Mouse (Mus musculus): ENCODE data around the gene Cacna1e. TPM values are rescaled to one million over a fixed set of nuclear protein-coding genes. Genes with fewer than 3 reads are reported as not detected.

The Cacna1e gene
- polyA plus RNA-seq, 2 experiments from 2014 or later, result 0.04 to 0.19 TPM

GRCm38 (mm10) chr1:154705882-154706565 lies 178.3 kb downstream of the Cacna1e start:
- no peak for ATAC-seq

- ATAC-seq, result no peak
Observed at GRCm38 (mm10) chr1:154704558-154705185, 179.6 kb downstream of the Cacna1e start.

DNA sequence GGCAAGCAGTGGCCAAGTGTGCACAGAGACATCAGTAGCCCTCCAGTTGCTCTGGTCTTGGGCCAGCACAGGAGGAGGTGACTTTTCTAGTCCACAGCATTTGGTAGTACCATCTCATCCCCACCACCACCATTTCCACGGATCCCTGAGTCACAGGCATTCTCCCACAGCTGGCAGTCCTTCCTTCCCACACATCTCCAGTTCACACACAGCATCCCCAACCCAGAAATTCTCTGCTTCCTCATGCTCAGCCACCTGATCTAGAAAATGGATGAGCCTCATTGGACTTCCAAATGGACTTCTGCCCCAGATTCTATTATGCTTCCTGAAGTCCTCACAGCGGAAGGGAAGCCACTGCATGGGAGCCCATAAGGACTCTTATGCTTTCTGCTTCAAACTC lies 181.7 kb downstream of the Cacna1e start:
- ATAC-seq, result no peak

DNA sequence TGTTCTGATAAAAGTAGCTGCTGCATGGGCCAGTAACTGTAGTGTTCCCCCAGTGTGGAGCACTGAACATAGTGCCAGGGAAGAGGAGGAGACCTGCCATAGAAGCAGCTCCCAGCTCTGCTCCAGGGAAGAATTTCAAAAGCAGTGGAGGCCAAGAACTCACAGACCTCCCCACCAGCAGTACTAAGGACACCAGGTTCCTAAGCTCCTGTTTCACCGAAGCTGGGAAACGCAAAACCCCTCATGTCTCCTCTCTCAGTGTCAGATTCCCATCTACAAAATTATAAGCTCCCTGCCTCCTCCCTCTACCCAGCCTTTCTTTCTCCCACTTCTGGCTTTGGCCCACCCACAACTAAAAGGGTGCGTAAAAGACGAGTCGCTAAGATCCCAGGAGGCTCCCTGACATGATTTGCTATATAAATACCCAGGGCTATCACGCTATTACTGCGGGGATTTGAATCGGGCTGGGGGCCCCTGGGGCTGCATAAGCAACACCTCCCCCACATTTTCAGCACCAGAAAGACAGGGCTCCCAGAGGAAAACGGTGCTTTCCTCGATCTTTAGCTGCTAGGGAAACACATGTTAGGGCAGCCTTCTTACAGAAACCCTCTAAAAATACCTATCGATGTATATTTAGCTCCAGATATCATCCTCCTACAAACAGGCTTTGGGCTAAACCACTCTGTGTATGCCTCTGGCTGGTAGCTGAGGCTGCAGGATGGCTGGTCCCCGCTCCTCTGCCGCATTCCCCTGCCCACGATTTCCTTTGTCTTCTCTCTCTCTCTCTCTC lies 195.2 kb downstream of the Cacna1e start:
- ATAC-seq, result no peak

DNA sequence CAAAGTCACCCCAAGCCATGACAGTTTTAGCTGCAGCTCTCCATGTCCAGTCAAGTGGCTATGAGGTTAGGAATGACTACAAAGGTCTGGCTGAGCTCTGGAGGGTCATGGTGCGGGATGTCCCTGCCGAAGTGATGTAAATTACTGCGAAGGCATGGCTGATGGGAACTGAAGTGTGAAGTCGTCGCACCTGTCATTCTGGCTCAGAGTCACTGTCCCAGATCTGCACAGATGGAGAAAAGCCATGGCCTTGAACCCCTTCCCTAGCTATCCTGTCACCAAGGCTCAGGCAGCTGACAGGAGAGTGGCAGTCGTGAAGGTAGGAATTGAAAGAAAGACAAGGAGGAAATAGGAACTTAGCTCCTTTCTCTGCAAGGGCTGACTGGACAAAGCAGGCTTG lies 197.4 kb downstream of the Cacna1e start:
- no peak for ATAC-seq

GRCm38 (mm10) chr1:154683477-154684106 lies 200.7 kb downstream of the Cacna1e start:
- ATAC-seq, result no peak

DNA sequence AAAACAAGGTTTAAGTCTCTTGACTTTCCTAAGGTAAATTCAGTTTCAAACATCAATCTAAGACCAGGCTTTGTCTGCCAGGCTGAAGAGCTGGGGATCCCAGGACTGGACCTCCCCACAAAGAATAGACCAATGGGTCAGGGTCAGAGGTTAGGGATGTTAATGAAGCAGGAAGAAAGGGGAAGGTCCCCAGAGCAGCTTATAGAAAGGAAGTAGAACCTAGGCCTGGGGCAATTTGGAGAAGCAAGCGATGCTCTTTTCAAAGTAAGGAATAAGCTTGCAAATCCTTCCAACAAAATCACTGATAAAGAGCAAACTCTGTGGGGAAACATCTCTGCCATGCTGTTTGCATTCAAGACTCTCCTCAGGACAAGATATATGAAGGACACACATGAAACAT lies 205.3 kb downstream of the Cacna1e start:
- no peak for ATAC-seq

DNA sequence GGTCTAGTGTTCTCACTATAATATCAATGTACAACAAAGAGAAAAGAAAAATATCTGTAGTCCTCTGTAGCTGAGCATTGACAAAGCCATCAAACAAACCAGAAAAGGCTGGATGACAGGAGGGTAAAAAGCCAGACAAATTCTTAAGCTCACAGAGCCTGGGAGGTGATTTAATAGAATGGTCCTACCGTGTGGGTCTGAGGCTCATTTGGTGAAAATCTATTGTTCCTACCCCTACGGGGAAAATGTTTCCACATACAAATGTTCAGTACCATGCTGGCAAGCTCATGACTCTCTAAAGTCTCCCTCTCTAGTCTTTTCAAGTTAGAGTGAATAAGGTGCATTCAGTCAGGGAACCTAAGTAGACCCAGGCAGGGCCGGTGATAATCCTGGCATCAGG lies 206.2 kb downstream of the Cacna1e start:
- no peak for ATAC-seq

DNA sequence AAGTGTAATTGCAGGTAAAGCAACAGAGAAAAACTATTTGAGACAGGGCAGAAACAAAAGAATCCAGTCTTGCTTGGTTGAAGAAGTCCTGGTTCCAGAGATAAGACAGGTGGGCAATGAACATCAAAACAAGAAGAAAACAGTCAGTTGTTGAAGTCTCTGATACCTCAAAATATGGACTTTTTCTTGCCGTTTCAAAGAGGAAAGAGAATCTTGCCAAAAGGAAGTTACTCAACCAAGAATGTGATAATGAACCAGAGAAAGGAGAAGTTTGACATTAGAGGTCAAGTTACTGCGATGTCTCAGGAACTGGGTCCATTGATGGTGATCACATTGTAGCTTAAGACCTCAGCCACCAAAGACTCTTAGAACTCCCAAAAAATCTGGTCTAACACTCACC lies 206.6 kb downstream of the Cacna1e start:
- ATAC-seq, result no peak

- no peak for ATAC-seq
Observed at GRCm38 (mm10) chr1:154663721-154664120, 220.6 kb downstream of the Cacna1e start.

GRCm38 (mm10) chr1:154661977-154662376 lies 222.3 kb downstream of the Cacna1e start:
- ATAC-seq, result no peak

DNA sequence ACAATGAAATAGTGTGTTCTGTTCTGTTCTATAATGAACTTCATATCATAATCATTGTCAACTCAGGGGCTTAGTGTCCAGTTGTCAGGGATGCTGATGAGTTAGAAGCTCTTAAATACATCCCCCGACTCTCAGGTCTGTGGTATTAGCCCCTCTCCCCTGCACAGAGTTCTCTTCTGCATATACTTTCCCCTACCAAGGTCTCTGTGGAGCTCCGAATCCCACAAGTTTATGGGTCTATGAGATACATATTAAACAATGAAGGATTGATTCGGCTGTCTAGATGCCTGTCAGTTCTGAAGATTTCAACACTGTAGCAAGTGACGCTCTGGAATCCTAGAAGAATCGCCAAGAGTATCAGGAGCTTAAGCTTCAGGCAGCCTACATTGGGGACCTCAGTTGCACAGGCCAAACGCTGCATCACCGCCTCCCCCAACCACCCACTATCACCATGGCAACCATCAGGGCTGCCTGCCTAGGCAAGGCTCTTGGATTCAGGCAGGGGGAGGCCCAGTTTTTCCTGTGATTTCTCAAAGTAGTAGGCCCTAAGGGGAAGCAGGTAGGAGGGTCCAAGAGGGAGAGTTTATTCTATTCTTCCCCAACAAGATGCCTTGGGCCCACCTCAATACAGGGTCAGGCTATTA lies 223.0 kb downstream of the Cacna1e start:
- no peak for ATAC-seq

DNA sequence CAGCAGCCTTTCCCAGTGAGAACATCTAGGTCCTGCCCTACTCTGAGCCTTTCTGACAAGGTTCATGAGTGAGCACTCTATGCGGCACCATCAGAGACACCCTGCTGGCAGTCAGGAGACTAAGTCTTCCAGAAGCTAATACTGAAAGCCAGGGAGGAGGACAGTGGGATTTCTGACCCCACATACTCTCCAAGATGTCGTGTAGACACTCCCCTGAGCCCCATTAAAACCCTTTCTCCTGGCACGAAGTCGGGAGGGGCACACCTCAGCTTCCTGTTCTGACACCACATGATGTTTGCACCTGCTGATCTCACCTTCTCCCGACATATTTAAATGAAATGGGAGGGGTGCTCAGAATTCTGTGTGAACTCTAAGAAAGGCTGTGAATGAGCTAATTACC lies 226.9 kb downstream of the Cacna1e start:
- ATAC-seq, result no peak

DNA sequence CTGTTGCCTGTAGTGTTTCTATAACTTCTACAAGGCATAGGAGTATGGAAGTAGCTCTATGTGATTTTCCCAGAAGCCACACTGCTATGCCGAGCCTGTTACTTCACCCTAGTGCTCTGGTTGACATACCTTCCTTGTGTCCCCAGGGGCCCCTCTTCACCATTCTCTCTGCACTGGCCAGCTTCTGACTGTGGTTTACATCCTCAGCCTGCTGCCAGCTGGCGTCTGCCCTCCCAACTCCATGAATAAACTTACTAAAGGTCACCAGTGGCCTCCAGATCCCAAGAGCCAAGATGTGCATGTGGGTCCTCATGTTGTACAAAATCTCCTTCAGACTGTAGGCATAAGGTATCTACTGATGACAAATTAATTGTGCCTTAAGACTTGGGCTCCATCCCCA lies 230.3 kb downstream of the Cacna1e start:
- ATAC-seq, result no peak

DNA sequence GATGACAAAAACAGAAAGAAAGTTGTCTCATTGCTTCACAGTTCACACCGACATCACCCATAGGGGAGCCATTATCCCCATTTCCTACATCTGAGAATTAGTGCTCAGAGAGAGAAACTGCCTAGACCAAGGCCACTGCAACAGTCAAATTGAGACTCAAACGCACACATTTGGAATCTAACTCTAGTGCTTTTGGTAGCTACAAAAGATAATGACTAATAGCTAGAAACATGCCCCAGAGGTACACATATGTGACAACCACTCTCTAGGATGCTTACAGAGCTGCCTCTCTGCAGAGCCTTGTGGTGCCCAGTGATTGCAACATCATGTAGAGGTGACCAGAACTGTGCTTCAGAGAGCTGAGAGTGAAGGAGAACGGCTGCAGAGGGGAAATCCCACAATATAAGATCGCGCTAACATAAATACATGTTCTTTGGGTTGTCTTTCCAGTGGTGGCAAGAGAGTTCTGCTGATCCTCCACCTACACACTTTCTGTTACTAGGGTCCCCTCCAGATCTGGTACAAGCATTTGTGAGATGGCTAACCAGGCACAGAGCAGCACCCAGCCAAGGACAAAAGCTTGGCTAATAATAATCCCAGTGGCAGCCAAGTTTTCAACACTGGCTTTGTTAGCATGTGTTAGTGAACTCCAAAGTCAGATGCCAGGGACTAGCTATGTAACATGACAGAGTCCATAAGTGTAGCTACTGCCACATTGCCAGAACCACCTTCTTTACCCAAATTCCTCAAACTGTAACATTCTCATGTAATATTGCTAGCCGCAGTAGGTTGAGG lies 237.9 kb downstream of the Cacna1e start:
- no peak for ATAC-seq

DNA sequence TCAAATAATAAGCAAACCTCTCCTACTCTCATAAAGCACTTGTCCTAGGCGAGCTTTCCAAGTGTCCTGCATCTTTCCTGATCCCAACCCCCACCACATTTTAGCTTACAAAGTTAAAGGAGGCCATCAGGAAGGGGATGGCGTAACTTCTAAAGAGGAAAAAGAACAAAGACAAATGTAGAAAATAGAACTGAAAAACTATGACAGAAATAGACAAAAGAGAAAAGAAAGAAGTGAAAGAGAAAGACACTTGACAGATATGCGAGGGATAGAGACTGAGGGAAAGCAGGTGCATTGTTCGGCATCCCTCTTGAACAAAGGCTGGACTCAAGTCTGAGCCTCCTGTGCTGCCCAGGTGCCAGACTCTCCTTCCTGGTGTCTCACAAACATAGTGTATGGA lies 246.5 kb downstream of the Cacna1e start:
- no peak for ATAC-seq

- no peak for ATAC-seq
Observed at GRCm38 (mm10) chr1:154635766-154636165, 248.5 kb downstream of the Cacna1e start.

DNA sequence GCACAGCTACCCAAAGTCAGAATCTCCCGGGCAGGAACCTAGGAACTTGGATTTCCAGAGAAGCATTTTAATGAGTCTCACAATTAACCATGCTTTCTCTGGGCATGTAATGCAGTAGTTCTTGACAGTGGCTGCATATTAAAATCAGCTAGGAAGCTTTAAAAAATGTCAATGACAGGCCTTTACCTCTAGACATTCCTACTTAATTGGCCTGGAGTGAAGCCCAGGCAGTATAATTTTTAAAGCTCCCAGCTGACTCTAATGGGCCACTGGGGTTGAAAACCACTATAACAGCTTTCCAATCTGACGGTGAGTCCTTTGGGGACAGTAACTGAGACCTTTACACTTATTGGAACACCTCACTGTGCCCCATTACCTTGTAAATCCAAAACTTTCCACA lies 251.4 kb downstream of the Cacna1e start:
- no peak for ATAC-seq

GRCm38 (mm10) chr1:154622666-154623653 lies 261.3 kb downstream of the Cacna1e start:
- no peak for ATAC-seq

GRCm38 (mm10) chr1:154617743-154618455 lies 266.4 kb downstream of the Cacna1e start:
- ATAC-seq, result no peak

Data from activated CD4-positive, CD25-positive, alpha-beta regulatory T cell, adult 4 months (primary cell).